Mouse (Mus musculus) E14TG2a.4 (cell line): Measurements from ENCODE around the gene Insl6.
A peak's percentile ranks its signal among the peaks of the same experiment; 100 is the strongest.

Source experiments
- H3K27me3 ChIP-seq: 2 replicates; pipeline ENCODE4 v1.6.1; 2014; ENCODE audit warnings: low read length, control low read depth; ENCODE audit not compliant: insufficient read depth
- H3K36me3 ChIP-seq: 2 replicates; pipeline ENCODE4 v1.6.1; 2014; ENCODE audit warnings: low read length, control low read depth; ENCODE audit not compliant: insufficient read depth
- H3K4me1 ChIP-seq: replicated peaks from 2 replicates; pipeline ENCODE4 v1.6.1; 2014; ENCODE audit warnings: low read depth, low read length, control low read depth
- H3K4me3 ChIP-seq: replicated peaks from 2 replicates; pipeline ENCODE4 v1.5.1; 2014; ENCODE audit warnings: mild to moderate bottlenecking, low read length
- H3K9me3 ChIP-seq: 2 replicates; pipeline ENCODE4 v1.6.1; 2014; ENCODE audit warnings: low read length, control low read depth
- CTCF ChIP-seq: conservative IDR thresholded peaks from 2 replicates; pipeline ENCODE4 v1.5.1; 2014; ENCODE audit warnings: low read length
- NANOG ChIP-seq: IDR thresholded peaks from 2 replicates; pipeline ENCODE4 v1.6.1; 2014; ENCODE audit warnings: borderline replicate concordance, low read length, mixed read lengths
- POU5F1 ChIP-seq: IDR thresholded peaks from 2 replicates; pipeline ENCODE4 v1.6.1; 2014; ENCODE audit warnings: low read length, borderline replicate concordance

Gene Insl6

DNA sequence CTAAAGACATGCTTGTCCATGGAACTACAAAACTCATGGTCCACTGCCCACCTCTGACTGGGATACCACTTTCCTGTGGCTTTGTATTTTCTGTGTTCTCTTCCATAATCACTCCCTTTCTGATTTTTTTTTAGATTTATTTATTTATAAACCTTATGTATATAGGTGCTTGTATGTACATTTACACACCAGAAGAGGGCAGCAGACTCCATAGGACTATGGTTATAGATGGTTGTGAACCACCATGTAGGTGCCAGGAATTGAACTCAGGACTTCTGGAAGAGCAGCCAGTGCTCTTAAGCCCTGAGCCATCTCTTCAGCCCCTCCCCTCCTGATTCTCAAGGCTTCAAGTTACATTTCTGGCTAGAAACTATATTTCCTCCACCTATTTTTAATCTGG lies 16.3 kb downstream of the Insl6 start:
- Histone ChIP-seq H3K27me3 (no peaks in the 10 kb centered on the region), H3K9me3 (no peaks in the 10 kb centered on the region), H3K36me3 (no peaks in the 10 kb centered on the region), H3K4me3 (no peak overlapping the region), H3K4me1 (no peaks in the 10 kb centered on the region)
- TF ChIP-seq CTCF (0 out of 2 replicates have a peak, but pooled peaks have one; percentile 15), NANOG (no peak)

GRCm38 (mm10) chr19:29302119-29302518 lies 23.0 kb downstream of the Insl6 start:
- TF ChIP-seq NANOG, result no peak
- TF ChIP-seq POU5F1, result no peak
- no peak for TF ChIP-seq CTCF
- Histone ChIP-seq H3K27me3 (no peaks in the 10 kb centered on the region), H3K36me3 (no peaks in the 10 kb centered on the region), H3K4me3 (no peak overlapping the region), H3K9me3 (no peaks in the 10 kb centered on the region), H3K4me1 (no peaks in the 10 kb centered on the region)

DNA sequence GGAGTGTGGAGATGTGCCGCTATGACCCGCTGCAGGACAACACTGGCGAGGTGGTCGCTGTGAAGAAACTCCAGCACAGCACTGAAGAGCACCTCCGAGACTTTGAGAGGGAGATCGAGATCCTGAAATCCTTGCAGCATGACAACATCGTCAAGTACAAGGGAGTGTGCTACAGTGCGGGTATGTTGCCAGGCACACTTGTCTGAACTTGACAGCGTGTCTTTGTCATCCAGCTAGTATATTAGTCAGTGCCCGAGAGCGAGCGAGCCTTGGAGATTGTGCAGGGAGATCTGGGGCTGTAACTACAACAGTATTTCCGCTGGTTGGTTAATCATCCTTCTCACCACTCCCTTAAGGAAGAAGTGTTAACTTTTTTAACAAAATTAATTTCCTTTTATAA lies 24.2 kb downstream of the Insl6 start:
- Histone ChIP-seq H3K4me1 (no peaks in the 10 kb centered on the region), H3K36me3 (no peaks in the 10 kb centered on the region), H3K4me3 (no peak overlapping the region), H3K9me3 (no peaks in the 10 kb centered on the region), H3K27me3 (no peaks in the 10 kb centered on the region)
- TF ChIP-seq POU5F1 (no peak), CTCF (no peak), NANOG (no peak)

DNA sequence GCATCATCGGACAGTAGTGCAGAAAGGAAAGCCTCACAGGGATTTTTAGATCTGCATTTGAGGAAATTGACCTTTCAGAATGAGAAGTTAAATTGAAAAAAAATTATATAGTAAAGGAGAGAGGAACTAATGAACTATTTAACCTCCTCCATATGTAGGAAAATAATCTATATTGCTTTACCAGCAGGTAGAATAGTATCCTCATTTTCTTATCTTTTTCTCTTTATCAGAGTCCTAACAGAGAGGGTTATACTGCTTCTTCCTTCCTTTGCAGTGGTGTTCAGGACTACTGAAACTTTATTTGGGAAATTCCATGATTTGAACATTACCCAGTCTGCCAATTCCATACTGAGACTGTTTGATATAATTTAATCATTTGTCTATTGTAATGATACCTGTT lies 27.8 kb downstream of the Insl6 start:
- no peak overlapping the region for H3K4me3 ChIP-seq
- H3K36me3 ChIP-seq, result no peaks in the 10 kb centered on the region
- no peaks in the 10 kb centered on the region for H3K9me3 ChIP-seq
- TF ChIP-seq NANOG (no peak), POU5F1 (no peak), CTCF (no peak)
- peaks cover 3% of the 10 kb centered on the region; the same call in 1 of the 2 replicates for H3K4me1 ChIP-seq
- no peaks in the 10 kb centered on the region for H3K27me3 ChIP-seq

GRCm38 (mm10) chr19:29296166-29296565 lies 29.0 kb downstream of the Insl6 start:
- H3K4me3 ChIP-seq, result no peak overlapping the region
- no peaks in the 10 kb centered on the region for H3K27me3 ChIP-seq

DNA sequence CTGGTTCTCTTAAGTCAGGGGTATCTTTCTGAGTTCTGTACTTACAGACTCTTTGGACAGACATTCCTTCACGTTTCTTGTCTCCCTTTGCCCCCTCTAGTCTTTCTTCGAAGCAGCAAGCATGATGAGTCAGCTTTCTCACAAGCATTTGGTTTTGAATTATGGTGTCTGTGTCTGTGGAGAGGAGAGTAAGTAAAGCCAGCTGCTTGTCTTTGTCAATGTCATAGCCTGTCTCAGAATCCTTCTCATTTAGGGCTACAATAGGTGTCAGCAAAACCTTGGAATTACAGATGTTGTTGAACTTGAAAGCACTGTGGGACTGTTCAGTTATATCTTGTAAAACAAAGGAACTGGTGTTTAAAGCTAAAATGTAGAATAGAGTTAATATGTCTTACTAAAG lies 30.4 kb downstream of the Insl6 start:
- no peaks in the 10 kb centered on the region for H3K27me3 ChIP-seq
- H3K36me3 ChIP-seq, result no peaks in the 10 kb centered on the region
- TF ChIP-seq POU5F1 (no peak), CTCF (no peak), NANOG (no peak)
- H3K4me1 ChIP-seq, result peaks cover 14% of the 10 kb centered on the region; the same call in 1 of the 2 replicates
- H3K9me3 ChIP-seq, result no peaks in the 10 kb centered on the region
- no peak overlapping the region for H3K4me3 ChIP-seq

More at GRCm38 (mm10) chr19:29296166-29296565, 29.0 kb downstream of the Insl6 start:
- H3K4me1 ChIP-seq, result peaks cover 14% of the 10 kb centered on the region; the same call in 1 of the 2 replicates
- no peaks in the 10 kb centered on the region for H3K36me3 ChIP-seq
- TF ChIP-seq CTCF (no peak), NANOG (no peak), POU5F1 (no peak)
- no peaks in the 10 kb centered on the region for H3K9me3 ChIP-seq

DNA sequence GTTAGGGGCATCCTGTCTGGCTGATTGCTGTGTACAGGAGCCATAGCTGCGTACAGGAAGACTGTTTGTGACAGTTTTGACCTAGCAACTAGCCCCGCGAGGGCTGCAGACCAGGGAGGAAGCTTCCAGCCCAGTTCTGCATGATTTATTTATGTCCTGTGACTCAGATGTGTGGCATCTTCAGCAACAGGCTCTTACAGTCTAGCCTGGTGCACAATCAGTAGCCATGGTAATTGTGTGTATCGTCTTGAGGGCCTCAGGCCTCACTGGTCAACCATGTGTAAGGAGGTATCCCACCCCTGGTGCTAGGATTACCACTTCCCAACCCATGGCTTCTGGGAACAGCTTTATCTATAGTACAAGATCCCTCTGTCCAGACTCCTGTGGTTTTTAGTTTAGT lies 32.6 kb downstream of the Insl6 start:
- peaks cover 19% of the 10 kb centered on the region for H3K4me1 ChIP-seq
- TF ChIP-seq NANOG (no peak), POU5F1 (no peak), CTCF (no peak)

GRCm38 (mm10) chr19:29291532-29291931 lies 33.6 kb downstream of the Insl6 start:
- Histone ChIP-seq H3K27me3 (no peaks in the 10 kb centered on the region), H3K4me3 (no peak overlapping the region), H3K9me3 (no peaks in the 10 kb centered on the region), H3K36me3 (no peaks in the 10 kb centered on the region), H3K4me1 (peaks cover 24% of the 10 kb centered on the region)
- TF ChIP-seq CTCF, result no peak
- TF ChIP-seq POU5F1, result no peak
- TF ChIP-seq NANOG, result no peak

More for the DNA sequence above, 32.6 kb downstream of the Insl6 start:
- no peaks in the 10 kb centered on the region for H3K9me3 ChIP-seq
- no peak overlapping the region for H3K4me3 ChIP-seq
- no peaks in the 10 kb centered on the region for H3K27me3 ChIP-seq
- no peaks in the 10 kb centered on the region for H3K36me3 ChIP-seq

- H3K4me1 ChIP-seq, result peaks cover 49% of the 10 kb centered on the region
- no peaks in the 10 kb centered on the region for H3K36me3 ChIP-seq
- H3K4me3 ChIP-seq, result no peak overlapping the region
- no peaks in the 10 kb centered on the region for H3K9me3 ChIP-seq
- no peak for TF ChIP-seq CTCF
- TF ChIP-seq NANOG, result no peak
- no peak for TF ChIP-seq POU5F1
- no peaks in the 10 kb centered on the region for H3K27me3 ChIP-seq
Measured at GRCm38 (mm10) chr19:29287863-29288262, 37.3 kb downstream of the Insl6 start.
